Mouse (Mus musculus): ENCODE measurements around the gene Jarid2.
"Not testable (repeated sequence)": the region's sequence is repeated elsewhere in the genome, so short reads cannot be mapped to it uniquely, and the experiment has no call there.

The Jarid2 gene

GRCm38 (mm10) chr13:44729424-44729971, at the start of gene Jarid2:
Jarid2 (plus strand) TSS chr13:44729474.
- DNase-seq: peak; percentile 69

- peak; percentile 53 for DNase-seq
These were observed 48.2 kb upstream of the Jarid2 start for GRCm38 (mm10) chr13:44681051-44681450.

GRCm38 (mm10) chr13:44688140-44688539, 41.1 kb upstream of the Jarid2 start:
- no peak for DNase-seq

- DNase-seq: no peak
These were observed 31.6 kb upstream of the Jarid2 start for GRCm38 (mm10) chr13:44697628-44698027.

- no peak for DNase-seq
These were observed 25.1 kb upstream of the Jarid2 start for GRCm38 (mm10) chr13:44704036-44704801.

GRCm38 (mm10) chr13:44705031-44705742, 24.1 kb upstream of the Jarid2 start:
- DNase-seq: no peak

- no peak for DNase-seq
These were observed 23.6 kb upstream of the Jarid2 start for GRCm38 (mm10) chr13:44705743-44706044.

GRCm38 (mm10) chr13:44706206-44706915, 22.9 kb upstream of the Jarid2 start:
- no peak for DNase-seq

- no peak for DNase-seq
These were observed 22.1 kb upstream of the Jarid2 start for GRCm38 (mm10) chr13:44707176-44707575.

- no peak for DNase-seq
These were observed 20.8 kb upstream of the Jarid2 start for GRCm38 (mm10) chr13:44708336-44709017.

- DNase-seq: no peak
These were observed 19.4 kb upstream of the Jarid2 start for GRCm38 (mm10) chr13:44709747-44710480.

- DNase-seq: no peak
These were observed 18.2 kb upstream of the Jarid2 start for GRCm38 (mm10) chr13:44711062-44711461.

- no peak for DNase-seq
These were observed 17.4 kb upstream of the Jarid2 start for GRCm38 (mm10) chr13:44711882-44712281.

GRCm38 (mm10) chr13:44715187-44715885, 13.9 kb upstream of the Jarid2 start:
- peak; percentile 40 for DNase-seq

- no peak for DNase-seq
These were observed 11.4 kb upstream of the Jarid2 start for GRCm38 (mm10) chr13:44717838-44718237.

- not testable (repeated sequence) for DNase-seq
These were observed 10.8 kb upstream of the Jarid2 start for GRCm38 (mm10) chr13:44718465-44718864.

GRCm38 (mm10) chr13:44720094-44720493, 9.2 kb upstream of the Jarid2 start:
- no peak for DNase-seq

- no peak for DNase-seq
These were observed 7.3 kb upstream of the Jarid2 start for GRCm38 (mm10) chr13:44721891-44722547.

GRCm38 (mm10) chr13:44723522-44723921, 5.8 kb upstream of the Jarid2 start:
- not testable (repeated sequence) for DNase-seq

GRCm38 (mm10) chr13:44728145-44728880, 961 bp upstream of the Jarid2 start:
- no peak for DNase-seq

Measured in embryo, embryonic 11 days (tissue).